Mouse (Mus musculus): ENCODE measurements at regions not wholly inside any gene's neighbourhood (a gene's known extent, or its start where the extent isn't known, plus 50 kb on each side); places are given as distances from the start of the nearest gene placed in this dataset.

DNA sequence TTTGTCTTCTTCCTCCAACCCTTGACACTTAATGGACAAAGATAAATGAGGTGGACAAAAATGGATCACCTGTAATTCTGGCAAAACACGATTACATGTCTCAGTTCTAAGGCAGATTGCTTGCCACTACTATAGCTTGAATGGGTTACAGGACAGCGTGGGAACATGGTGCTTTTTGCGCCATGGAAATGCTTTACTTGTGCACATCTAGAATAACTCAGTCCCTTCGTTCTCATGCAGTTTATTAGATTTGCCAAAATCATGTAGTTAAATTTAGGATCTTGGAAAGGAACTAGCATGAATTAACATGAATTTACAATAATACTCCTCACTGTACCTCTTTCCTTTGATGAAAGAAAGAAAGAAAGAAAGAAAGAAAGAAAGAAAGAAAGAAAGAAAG is 211.1 kb upstream of the Dab2 start:
- no peak for DNase-seq (ENCODE audit: inconsistent age in 2 of 2, low spot score in 1 of 2)

DNA sequence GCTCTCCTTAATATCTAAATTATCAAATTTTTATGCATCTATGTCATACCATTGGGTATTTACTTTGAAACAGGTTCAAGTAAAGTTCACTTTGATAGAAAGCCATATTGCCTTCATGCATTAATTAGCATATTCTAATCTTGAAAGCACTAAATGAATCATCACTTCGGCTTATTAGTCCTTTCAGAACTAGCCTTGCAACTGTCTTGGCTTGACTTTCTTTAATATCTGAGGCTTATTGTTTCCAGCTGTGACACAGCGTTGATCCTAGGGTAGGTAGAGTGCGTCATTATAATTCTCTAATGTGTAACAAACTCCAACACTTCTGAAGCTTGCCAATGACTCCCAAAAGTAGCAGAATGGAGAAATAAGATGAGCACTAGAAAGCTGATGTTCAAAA is 169.9 kb upstream of the Dab2 start:
- DNase-seq (ENCODE audit: inconsistent age in 2 of 2, low spot score in 1 of 2), result no peak

DNA sequence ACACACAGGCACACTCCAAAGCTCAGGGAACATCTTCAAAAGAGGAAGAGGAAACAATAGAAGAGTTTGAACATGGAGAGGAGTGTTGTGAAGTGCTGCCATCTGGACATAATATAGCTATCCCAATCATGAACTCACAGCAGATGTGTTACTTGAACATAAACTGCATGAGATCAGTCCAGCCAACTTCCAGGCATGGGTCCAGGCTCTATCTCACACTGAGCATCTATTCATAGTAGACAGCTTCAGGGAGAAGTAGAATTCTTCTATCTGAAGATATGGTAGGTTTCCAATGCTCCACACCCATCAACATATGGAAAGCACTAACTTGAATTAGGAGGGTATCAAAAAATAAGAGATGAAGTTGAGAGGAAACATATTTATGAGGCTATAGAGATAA is 167.4 kb upstream of the Dab2 start:
- no peak for DNase-seq (ENCODE audit: inconsistent age in 2 of 2, low spot score in 1 of 2)

DNA sequence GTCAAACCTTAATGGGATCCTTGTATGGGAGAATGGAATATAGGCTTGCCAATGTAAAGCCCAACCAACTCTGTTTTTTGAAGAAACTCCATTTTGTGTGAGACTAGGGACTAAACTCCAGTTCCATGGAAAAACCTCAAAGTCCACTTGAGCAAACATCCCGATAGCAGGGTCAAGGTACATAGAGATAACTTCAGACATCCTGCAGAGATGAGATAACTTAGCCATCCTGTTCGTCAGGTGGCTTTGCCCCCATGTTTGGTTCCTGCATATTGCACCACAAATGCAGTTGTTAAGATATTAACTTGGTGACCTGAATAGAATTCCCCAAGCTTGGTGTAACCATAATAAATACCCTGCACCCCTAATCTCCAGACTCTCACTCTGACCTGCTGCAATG is 154.5 kb upstream of the Dab2 start:
- no peak for DNase-seq (ENCODE audit: inconsistent age in 2 of 2, low spot score in 1 of 2)

DNA sequence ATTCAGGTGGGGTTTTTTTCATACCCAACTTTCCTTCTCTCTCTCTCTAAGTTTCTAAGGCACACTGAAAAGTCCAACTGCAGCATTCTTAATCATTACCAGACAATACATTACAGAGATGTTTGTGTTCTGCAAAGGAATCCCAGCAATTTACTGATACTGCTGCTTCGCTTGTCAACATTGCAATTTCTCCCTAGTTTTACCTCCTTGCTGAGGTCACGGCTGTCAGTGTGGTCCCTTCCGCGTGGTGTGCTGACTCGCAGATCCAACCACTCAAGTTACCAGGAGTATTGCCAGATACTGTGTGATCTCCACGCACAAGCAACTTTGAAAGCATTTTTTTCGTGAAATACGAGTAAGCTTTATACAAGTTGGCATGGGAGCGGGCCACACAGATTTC is 144.9 kb upstream of the Dab2 start:
- DNase-seq (ENCODE audit: inconsistent age in 2 of 2, low spot score in 1 of 2), result no peak

DNA sequence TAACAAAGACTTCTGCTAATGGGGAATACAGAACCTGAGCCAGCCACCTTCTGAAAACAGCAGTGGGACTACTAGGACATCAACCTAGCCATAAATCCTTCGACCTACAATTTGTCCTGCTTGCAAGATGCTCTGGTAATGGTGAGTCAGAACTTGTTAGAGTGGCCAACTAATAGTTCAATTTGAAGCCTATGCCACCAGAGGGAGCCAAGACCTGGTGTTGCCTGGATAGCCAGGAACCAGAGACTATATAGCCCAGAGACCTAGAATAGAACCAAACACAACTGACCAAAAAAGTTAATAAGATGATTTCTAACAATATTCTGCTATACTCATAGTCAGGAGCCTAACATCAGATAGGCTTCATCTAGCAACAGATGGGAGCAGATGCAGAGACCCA is 119.3 kb upstream of the Dab2 start:
- DNase-seq (ENCODE audit: inconsistent age in 2 of 2, low spot score in 1 of 2), result peak; percentile 7 to 60

DNA sequence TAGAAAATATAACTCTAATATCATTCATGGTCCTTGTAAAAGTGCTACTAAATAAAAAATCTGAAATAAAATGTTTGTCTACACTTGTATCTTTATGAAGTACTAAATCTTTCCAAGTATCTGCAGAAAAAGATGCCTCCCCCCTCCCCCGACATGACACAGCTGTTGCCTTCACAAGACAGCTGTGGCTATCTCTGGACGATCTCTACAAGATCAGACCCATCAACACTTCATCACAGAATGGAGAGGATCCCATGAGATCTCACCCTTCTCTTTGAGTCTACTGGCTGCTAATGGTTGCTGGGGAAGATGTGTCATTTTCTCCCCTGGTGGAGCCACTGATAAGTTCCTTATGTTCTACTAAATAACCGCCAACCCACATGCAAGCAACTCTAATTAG is 116.0 kb upstream of the Dab2 start:
- no peak for DNase-seq (ENCODE audit: inconsistent age in 2 of 2, low spot score in 1 of 2)

DNA sequence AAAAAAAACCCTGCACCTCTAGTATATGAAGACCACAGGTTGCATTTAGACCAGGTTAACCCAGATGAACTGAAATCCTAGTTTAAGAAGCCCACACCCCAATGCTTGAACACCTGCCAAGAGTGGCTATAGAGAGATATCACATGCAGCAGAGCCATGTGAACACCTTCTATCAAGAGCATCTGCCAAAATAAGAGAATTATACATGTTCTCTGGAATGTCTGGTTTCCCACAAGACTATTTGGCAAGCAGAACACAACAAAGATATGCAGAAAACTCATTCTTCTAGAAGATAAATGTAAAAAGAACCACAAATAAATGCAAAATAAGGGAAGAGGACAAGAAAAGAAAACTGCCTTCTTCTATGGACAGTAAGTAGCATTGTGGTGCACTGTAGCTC is 107.7 kb upstream of the Dab2 start:
- DNase-seq (ENCODE audit: inconsistent age in 2 of 2, low spot score in 1 of 2), result no peak

DNA sequence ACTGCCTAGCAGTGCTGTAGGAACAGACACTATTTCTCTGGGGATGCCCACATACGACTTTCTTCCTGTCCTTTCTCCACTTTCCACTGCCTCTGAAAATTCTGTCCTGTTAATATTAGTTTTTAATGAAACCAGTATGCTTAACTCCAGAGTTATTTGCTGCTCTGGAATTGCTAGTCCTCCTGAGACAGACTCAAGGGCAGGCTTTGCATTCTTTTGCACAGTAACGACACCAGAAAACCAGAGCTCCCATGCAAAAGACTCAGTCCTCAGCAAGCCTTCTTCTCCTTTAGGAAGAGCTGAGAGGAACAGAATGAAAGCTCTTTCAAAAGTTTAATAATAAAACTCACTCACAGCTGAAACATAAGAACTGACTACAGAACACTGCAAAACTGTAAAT is 92.3 kb upstream of the Dab2 start:
- no peak for DNase-seq (ENCODE audit: inconsistent age in 2 of 2, low spot score in 1 of 2)

DNA sequence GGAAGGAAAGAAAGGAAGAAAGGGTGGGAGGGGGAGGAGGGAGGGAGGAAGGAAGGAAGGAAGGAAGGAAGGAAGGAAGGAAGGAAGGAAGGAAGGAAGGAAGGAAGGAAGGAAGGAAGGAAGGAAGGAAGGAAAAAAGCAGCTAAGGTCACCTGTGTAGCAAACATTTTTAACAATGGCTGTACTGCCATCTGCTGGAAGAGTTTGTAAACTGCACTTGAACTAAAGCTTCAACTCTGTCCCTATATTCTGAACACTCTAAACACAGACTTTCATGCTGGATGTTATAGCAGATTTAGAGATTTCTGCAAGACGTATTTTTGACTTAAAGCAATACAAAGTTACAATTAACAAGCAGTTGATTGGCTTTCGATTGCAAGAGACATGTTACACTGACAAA is 90.3 kb upstream of the Dab2 start:
- peak; percentile 10 to 72 for DNase-seq (ENCODE audit: inconsistent age in 2 of 2, low spot score in 1 of 2)

DNA sequence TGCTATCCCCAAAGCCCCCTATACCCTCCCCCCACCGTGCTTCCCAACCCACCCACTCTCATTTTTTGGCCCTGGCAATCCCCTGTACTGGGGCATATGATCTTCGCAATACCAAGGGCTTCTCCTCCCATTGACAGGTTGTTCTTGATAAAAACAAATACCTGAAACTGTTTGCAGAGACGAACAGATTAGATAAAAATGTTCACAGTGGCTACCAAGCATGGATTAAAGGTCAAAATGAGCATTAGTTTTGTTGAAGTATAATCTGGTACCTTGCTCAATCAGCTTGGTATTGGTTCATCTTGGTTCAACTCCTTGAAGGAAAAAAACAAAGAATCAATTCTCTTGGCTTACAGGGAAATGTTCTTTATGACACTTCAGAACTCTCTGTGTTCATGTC is 81.5 kb upstream of the Dab2 start:
- DNase-seq (ENCODE audit: inconsistent age in 2 of 2, low spot score in 1 of 2), result no peak

DNA sequence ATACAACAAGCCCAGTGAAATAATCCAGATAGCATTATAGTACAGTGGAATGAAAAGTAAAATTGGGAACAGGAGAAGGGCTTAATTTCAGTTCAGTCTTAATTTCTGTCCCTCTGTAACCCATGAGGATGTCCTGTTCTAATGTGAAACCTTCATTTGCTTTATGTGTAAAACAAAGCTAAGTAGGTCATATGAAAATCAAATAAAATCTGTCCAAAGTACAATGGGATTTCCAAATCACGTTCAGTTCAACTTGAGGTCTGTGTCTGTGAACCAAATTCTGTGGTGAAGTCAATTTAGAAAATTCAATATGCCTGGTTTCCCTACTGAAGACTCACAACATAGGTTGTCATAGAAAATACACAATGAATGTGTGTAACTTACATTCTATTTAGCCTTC is 74.4 kb upstream of the Dab2 start:
- no peak for DNase-seq (ENCODE audit: inconsistent age in 2 of 2, low spot score in 1 of 2)

DNA sequence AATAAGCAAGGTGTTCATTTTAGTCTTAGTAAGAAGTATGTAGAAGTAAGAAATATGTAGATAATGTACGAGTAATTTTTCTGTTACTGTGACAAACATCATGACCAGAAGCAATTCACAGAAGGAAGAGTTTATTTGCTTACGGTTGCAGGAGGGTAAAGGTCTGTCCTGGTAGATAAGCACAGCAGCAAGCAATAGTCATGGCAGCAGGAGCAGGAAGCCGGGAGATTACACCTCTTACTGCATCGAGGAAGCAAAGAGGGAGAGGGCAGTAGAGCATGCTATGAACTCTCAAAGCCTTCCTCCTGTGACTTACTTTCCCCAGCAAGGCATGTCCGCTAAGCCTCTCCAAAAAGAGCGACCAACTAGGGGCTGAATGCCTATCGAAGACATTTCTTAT is 69.0 kb upstream of the Dab2 start:
- no peak for DNase-seq (ENCODE audit: inconsistent age in 2 of 2, low spot score in 1 of 2)

DNA sequence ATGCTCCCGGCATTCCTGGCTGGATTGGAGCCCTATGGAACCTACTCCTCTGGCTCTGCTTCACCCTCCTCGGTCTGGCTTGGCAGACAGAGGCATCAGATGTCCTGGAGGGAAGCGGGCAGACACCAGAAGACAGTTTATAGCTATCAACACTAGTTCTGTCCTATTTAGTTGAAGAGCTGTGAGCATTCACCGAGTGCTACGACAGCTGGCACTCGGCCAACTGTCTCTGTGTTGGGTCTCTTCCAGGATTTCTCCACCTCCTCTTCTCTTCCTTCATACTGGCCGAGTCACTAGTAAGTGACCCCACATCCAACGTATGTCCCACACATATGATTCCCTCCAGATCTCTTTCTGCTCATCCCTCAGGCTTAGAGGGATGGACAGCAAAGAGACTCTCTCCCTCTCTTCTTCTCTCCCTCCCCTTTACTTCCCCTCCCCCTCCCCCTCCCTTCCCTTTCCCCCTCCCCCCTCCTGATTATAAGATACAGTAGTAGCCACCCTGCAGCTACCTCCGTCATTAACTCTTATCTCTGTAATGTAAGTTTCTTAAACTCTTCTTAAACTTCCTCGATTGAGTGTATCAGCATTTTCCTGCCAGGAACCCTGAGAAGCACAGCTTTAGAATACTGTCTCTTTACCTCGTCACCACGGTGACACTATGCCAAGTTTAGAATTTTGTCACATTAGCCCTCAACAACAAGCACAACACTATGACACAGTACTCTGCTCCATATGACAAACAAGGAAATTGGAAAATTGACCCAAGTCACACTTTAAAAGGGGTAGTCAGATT is 68.1 kb upstream of the Dab2 start:
- peak; percentile 13 to 66 for DNase-seq (ENCODE audit: inconsistent age in 2 of 2, low spot score in 1 of 2)

DNA sequence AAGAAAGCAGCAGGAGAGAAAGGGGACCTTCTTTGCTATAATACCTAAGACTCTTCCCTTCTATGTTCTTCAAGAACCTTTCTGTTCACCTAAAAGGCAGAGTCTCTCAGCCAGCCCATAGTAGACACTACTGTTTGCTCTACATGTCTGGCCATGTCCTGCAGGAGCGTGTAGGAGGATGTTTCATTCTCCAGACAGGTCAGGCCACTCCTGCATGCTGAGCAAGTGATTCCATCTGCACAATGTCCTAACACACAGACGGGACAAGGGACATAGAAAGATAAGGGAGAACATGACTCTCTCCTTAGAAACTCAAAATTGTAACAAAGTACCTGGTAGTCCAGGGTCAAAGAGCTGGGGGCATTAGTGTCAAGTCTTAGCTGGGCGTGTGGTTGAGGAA is 66.0 kb upstream of the Dab2 start:
- no peak for DNase-seq (ENCODE audit: inconsistent age in 2 of 2, low spot score in 1 of 2)

DNA sequence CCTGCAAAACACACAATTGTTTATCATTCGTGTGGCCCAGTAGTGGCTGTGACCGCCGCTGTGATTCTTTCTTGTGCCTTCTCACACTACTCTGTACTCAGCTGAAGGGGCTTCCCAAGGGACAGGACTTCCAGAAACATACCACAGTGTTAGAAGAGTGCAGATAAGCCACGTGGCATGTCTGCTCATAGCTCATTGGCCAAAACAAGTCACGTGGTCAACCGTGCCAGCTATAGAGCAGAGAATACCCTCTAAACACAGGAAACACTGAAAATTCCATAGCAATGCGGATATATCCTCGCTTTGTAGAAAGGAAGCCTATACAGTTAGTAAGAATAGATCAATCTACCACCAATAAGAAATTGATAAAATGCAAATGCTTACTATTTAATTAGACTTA is 63.0 kb upstream of the Dab2 start:
- no peak for DNase-seq (ENCODE audit: inconsistent age in 2 of 2, low spot score in 1 of 2)

DNA sequence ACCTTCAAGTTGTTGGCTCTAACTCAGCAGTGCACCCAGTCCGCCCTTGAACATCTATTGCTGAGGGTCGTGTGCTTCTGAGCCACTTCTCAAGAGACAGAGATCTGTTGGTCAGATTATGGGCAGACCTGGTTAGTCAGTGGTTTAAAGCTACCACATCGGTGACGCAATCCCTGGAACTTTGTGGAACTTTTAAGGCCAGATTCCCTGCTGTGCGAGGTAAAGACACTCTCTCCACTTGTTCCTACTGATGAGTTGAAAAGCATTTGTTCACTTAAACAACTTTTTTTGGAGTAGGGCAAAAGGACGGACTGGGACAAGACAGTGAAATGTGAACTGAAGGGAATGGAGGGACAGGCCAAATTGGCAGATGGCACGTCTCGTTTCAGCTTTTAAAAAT is 61.9 kb upstream of the Dab2 start:
- DNase-seq (ENCODE audit: inconsistent age in 2 of 2, low spot score in 1 of 2), result peak; percentile 65 to 85

DNA sequence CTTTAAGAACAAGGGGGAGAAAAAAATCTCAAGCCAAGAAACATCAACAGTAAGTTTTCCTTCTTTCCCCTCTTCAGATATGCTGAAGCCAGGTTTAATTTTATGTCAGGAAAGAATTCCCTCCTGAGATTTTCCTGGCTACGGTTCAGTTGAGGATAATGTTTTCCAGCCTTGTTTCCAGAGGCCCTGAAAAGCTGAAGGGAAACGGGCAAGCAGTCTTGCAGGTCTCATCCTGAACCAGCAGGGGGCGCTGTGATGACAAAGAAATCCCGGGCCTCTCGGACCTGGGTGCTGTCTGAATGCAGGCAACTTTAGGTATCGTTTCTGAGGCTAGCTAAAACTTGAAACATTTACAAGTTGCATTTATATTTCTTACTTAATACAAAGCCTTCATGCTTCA is 61.5 kb upstream of the Dab2 start:
- peak; percentile 86 to 96 for DNase-seq (ENCODE audit: inconsistent age in 2 of 2, low spot score in 1 of 2)

DNA sequence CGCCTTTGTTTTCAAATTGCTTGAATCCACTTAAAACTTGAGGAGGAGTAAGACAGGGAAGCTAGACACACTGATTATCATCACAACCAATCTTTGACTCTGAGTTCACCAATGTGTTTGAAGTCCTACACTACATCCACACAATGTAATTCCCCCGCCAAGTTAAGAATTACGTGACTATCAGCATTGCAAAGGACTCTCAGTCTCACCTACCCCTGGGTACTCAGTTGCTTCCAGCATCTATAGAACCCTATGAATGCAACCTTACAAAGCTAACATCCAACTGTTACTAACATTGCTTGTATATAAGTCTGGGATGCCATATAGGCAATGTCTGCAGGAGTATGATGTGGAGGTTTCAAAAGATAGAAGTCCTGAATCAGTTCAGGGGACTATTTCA is 60.8 kb upstream of the Dab2 start:
- DNase-seq (ENCODE audit: inconsistent age in 2 of 2, low spot score in 1 of 2), result no peak

DNA sequence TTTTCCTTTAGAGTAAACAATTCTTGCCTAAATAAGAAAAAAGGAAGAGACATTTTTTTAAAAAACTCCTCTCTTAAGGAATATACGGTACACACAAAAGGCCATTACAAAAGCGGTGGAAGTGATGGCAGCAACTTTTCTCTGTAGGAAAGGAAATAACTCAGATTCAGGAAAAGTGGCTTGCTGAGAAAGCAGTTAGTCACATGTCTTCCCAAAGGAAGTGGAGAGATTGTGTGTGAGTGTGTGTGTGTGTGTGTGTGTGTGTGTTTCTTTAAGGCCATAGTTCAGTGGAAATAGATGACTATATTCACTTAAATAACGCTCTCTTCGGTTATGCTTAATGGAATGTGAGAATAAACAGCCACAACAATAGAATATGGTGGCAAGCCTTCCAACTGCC is 57.5 kb upstream of the Dab2 start:
- DNase-seq (ENCODE audit: inconsistent age in 2 of 2, low spot score in 1 of 2), result no peak

DNA sequence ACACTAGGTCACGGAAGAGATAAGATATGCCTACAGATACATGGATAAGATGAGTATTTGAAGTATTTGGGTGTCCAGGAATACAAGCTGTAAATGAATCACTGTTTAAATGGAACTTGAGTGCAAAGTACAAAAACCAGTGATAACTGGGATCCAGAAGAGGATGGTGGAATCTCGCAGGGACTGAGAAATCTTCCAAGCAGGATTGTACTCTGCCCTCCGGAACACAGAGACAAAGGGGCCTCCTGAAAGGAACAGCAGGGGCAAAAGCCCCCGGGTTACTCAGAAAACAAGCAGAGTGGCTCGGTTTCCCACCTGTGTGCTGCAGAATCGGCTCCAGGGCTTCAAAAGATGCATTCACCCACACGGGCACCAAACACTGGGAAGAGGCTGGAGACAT is 55.2 kb upstream of the Dab2 start:
- no peak for DNase-seq (ENCODE audit: inconsistent age in 2 of 2, low spot score in 1 of 2)

DNA sequence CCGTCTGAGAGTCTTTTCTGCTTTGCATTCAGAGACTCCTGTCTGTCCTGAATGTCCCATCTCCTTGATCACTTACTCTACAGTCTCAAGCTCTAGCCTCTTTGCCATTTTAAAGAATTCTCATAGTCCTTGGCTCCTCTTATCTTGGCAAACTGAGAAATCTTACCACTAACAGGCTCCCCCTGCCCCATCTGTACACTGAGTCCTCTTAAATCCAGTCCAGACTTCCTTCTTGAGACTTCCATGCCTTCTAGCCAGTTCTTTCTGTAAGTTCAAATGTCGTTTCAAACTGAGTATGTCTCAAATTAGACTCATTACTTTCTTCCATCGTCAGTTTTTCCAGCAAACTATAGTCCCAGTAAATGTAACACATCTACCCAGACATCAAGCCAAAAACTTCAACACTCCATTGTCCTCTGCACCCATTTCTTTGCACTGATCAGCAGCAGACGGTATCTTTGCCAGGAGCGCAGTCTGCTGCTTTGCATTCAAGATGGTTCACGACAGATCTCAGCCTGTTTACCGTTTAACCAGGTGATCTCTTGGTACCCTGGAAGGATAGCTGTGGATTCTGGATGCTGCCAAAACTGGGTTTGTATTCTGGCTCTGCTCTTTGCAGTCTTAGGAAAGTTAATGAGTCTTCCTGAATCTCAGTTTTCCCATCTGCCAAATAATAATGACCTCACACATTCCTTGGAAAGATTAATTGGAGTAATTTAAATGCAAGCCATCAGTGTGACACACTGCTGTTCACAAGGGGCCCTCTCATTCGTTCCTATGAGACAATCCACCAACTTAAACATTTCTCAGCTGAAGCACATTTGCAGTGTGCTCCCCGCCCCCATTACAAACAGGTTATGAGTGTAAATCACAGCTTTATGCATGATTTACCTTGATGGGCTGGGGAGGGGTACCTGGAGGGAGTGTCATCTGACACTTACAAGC is 53.4 kb upstream of the Dab2 start:
- no peak for DNase-seq (ENCODE audit: inconsistent age in 2 of 2, low spot score in 1 of 2)

Measured in adrenal gland, adult (tissue).